Mouse (Mus musculus) erythroblast, embryonic 14.5 days (primary cell): Measurements from ENCODE around the gene Vtn. TPM values are rescaled to one million over a fixed set of nuclear protein-coding genes. Genes with fewer than 3 reads are reported as not detected.
A peak's percentile ranks its signal among the peaks of the same experiment; 100 is the strongest.

Experiments
- H3K27me3 ChIP-seq: 2 replicates; pipeline ENCODE4 v1.6.1; 2012; ENCODE audit warnings: inconsistent platforms; ENCODE audit not compliant: control insufficient read depth
- H3K36me3 ChIP-seq: 2 replicates; pipeline ENCODE4 v1.6.1; 2012; ENCODE audit warnings: mild to moderate bottlenecking, inconsistent platforms; ENCODE audit not compliant: control insufficient read depth
- H3K4me1 ChIP-seq: 2 replicates; pipeline ENCODE4 v1.6.1; 2012; ENCODE audit warnings: inconsistent platforms; ENCODE audit not compliant: control insufficient read depth
- H3K4me3 ChIP-seq: replicated peaks from 2 replicates; pipeline ENCODE3; 2012; ENCODE audit warnings: moderate library complexity, mild to moderate bottlenecking, inconsistent platforms
- H3K9me3 ChIP-seq: 2 replicates; pipeline ENCODE4 v1.6.1; 2012; ENCODE audit warnings: low read length, inconsistent platforms, mixed read lengths; ENCODE audit not compliant: control insufficient read depth
- GATA1 ChIP-seq: IDR thresholded peaks from 2 replicates; pipeline ENCODE4 v1.6.1; 2012; ENCODE audit warnings: low read length, inconsistent platforms, mixed read lengths
- TAL1 ChIP-seq: IDR thresholded peaks from 3 replicates; pipeline ENCODE4 v1.6.1; 2012; ENCODE audit warnings: low read length, inconsistent platforms, mixed read lengths
- polyA plus RNA-seq: library from polyadenylated mRNA; stranded (reverse); fragments of >175 nt; gene quantifications from 2 replicates; pipeline ENCODE4 v1.2.3, GENCODE M21; 2012

The Vtn gene
- polyA plus RNA-seq, 1 experiment = 0.28 TPM

DNA sequence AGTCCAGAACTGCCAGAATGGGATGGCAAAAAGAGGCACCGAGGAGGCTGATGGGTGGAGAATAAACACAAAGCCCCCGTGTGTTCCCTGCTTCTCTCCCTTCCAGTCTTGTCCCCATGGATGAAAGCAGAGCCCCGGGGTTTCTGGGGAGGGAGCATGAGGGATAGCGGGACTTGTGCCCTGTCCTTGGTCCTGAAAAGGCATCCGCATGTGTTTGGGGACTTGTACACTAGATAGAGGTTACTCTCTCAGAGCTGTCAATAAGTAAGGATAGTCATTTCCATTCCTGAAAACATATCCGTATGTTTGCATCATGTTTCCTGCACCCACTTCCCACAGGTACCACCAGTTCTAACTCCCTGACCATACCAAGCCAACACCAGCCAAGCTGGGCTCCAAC lies 3.0 kb upstream of the Vtn start:
- H3K27me3 ChIP-seq = peaks cover 84% of the 10 kb centered on the region
- TF ChIP-seq TAL1 (no peak), GATA1 (no peak)
- no peaks in the 10 kb centered on the region; the same call in 1 of the 2 replicates for H3K36me3 ChIP-seq
- no peak overlapping the region for H3K4me3 ChIP-seq
- H3K4me1 ChIP-seq = peaks cover 14% of the 10 kb centered on the region
- H3K9me3 ChIP-seq = peaks cover 4% of the 10 kb centered on the region; the same call in 1 of the 2 replicates

DNA sequence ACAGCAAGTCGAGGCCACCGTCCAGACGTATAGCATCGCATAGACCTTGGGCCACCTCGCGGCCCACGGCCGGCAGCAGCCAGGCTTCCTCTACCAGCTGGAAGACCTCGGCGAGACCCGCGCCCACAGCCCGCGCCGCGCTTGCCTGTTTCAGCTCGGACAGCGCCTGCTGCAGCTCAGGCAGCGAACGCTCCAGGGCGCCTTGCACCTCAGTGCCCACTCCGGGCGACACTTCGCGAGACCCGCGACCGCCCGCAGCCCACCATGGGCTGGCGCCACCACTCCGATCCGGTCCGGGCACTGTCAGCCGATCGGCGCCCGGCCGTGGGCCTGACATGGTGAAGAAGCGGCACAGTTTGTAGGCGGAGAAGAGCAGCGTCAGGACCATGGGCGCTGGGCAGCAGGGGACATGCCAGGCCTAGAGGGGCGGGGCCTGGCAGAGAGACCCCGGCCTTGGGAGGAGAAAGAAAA lies 1.8 kb upstream of the Vtn start:
- peaks cover 14% of the 10 kb centered on the region for H3K4me1 ChIP-seq
- peak overlapping the region; percentile 43 for H3K4me3 ChIP-seq
- peaks cover 4% of the 10 kb centered on the region; the same call in 1 of the 2 replicates for H3K9me3 ChIP-seq
- H3K27me3 ChIP-seq = peaks cover 74% of the 10 kb centered on the region
- no peak for TF ChIP-seq TAL1
- TF ChIP-seq GATA1 = no peak
- no peaks in the 10 kb centered on the region; the same call in 1 of the 2 replicates for H3K36me3 ChIP-seq

DNA sequence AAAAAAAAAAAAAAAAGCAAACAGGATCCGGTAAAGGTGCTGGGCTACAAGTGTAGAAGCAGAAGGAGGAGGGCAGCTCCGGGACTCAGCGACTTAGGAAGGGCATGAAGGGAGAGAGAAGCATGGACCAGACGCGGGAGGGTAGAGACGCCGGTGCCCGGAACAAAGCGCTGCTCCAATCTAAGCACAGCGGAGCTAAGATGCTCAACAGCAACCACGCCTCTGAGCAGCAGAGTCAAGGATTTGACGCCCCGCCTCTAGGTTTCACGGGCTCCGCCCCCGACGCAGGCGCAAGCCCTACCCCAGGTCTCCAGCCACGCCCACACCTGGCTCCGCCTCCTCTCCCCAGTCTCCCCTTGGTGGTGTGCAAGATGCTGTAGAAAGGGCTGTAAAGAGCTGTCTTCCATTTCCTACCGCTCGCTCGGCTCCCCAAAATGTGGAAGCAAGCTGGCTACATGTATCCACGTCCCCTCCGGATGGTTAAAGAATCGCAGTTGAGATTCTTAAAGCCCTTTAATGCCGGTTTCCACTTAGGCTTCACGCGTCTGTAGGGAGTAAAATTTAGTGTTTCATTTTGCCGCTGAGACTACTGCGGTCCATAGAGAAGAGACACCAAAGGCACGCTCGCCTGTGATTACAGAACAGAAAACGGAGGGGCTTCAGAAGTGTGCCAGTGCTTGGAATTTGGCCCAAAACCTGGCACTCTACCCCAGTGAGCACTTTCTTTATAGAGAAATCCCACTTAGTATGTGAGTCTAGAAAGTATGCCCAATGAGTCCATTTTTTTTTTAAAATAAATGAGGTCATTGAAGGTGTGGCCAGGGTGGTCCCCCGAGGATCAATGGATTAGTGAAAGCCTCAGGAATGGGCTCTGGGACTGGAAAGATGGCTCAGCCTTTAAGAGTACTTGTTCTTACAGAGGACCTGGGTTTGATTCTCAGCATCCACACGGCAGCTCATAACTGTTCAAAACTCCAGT lies 1.1 kb upstream of the Vtn start, which contains the start of gene Sarm1:
Gene Sarm1 (minus strand): TSS at position 211 of the 979 bp plus-strand sequence.
- TF ChIP-seq GATA1 (no peak), TAL1 (no peak)
- H3K4me1 ChIP-seq = peaks cover 14% of the 10 kb centered on the region
- H3K4me3 ChIP-seq = peak within 1 kb of the TSS; percentile 43
- peaks cover 4% of the 10 kb centered on the region; the same call in 1 of the 2 replicates for H3K9me3 ChIP-seq
- H3K27me3 ChIP-seq = peaks cover 75% of the 10 kb centered on the region
- H3K36me3 ChIP-seq = no peaks in the 10 kb centered on the region; the same call in 1 of the 2 replicates

DNA sequence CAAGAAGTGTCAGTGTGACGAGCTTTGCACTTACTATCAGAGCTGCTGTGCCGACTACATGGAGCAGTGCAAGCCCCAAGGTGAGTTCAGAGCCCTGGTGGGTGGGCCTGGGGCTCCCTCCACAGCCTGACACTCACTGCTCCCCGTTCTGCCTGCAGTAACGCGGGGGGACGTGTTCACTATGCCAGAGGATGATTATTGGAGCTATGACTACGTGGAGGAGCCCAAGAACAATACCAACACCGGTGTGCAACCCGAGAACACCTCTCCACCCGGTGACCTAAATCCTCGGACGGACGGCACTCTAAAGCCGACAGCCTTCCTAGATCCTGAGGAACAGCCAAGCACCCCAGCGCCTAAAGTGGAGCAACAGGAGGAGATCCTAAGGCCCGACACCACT lies 652 bp downstream of the Vtn start:
- Histone ChIP-seq H3K36me3 (no peaks in the 10 kb centered on the region; the same call in 1 of the 2 replicates), H3K4me3 (peak overlapping the region; percentile 52), H3K27me3 (peaks cover 64% of the 10 kb centered on the region), H3K9me3 (peaks cover 4% of the 10 kb centered on the region; the same call in 1 of the 2 replicates), H3K4me1 (peaks cover 14% of the 10 kb centered on the region)
- no peak for TF ChIP-seq TAL1
- no peak for TF ChIP-seq GATA1

DNA sequence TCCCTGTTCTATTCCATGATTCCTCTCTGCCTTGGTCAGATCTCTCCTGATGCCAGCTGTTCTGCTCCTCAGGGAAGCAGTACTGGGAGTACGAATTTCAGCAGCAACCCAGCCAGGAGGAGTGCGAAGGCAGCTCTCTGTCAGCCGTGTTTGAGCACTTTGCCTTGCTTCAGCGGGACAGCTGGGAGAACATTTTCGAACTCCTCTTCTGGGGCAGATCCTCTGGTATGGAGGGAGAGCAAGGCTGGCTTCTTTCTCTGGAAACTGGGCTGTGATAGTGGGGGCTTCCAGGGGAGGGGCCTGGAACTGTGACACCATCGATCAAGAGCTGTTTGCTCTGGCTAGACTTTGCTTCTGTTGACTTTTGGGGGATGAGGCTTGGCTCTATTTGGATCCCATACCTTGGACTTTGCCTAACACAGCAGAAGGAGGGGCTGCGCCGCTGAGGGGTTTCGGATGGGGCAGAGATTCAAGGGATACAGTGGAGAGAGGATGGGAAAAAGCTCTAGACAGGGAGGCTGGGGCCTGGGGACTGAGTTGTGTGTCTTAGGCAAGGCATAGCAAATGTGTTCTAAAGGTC lies 1.8 kb downstream of the Vtn start:
- Histone ChIP-seq H3K27me3 (peaks cover 52% of the 10 kb centered on the region), H3K36me3 (peaks cover 4% of the 10 kb centered on the region), H3K4me1 (peaks cover 14% of the 10 kb centered on the region), H3K9me3 (peaks cover 4% of the 10 kb centered on the region; the same call in 1 of the 2 replicates), H3K4me3 (peak overlapping the region; percentile 52)
- TF ChIP-seq GATA1 = no peak
- TF ChIP-seq TAL1 = no peak

DNA sequence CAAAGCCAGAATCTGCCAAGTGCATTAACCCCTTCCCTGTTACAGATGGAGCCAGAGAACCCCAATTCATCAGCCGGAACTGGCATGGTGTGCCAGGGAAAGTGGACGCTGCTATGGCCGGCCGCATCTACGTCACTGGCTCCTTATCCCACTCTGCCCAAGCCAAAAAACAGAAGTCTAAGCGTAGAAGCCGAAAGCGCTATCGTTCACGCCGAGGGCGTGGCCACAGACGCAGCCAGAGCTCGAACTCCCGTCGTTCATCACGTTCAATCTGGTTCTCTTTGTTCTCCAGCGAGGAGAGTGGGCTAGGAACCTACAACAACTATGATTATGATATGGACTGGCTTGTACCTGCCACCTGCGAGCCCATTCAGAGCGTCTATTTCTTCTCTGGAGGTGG lies 2.6 kb downstream of the Vtn start:
- Histone ChIP-seq H3K4me1 (peaks cover 14% of the 10 kb centered on the region), H3K36me3 (peaks cover 13% of the 10 kb centered on the region), H3K9me3 (peaks cover 4% of the 10 kb centered on the region; the same call in 1 of the 2 replicates), H3K27me3 (peaks cover 44% of the 10 kb centered on the region), H3K4me3 (no peak overlapping the region)
- TF ChIP-seq TAL1 (no peak), GATA1 (no peak)

DNA sequence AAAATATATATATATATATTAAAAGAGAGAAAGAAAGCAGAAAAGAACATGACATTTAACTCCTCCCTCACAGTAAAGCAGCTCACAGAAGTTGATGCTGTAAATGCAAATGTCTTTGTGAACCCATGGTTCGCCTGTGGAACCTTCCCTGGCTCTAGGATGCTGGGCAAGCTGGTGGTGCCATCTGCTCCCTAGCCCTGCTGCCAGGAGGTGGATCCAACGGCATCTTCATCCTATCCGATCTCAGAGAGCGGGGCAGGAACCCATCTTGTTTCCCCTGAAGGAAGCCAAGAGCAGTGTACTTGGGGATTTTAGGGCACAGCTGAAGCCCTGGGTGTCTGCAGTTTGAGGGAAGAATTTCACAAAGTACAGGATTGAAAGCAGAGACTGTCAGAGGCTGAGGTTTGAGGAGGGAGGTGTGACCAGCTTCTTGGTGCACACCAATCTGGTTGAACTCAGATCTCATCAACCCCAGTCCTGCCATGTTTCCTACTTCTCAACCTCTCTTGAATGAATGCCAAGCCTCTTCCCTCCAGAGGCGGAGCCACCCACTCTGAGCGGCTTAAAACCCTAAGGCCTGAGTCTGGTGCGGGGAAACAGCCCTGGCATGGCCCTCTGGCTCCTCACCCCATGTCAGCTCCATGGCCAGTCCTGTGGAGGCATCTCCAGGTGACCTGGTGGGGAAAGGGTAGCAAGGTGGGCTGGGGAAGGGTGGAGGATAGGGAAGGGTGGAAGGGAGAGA lies 4.2 kb downstream of the Vtn start, which contains the start of gene Sebox:
Gene Sebox (plus strand): TSS at position 539 of the 742 bp plus-strand sequence.
- H3K36me3 ChIP-seq = peaks cover 28% of the 10 kb centered on the region
- no peak for TF ChIP-seq TAL1
- no peak for TF ChIP-seq GATA1
- H3K4me3 ChIP-seq = no peak within 1 kb of the TSS
- H3K4me1 ChIP-seq = no peaks in the 10 kb centered on the region; the same call in 1 of the 2 replicates
- H3K27me3 ChIP-seq = peaks cover 28% of the 10 kb centered on the region
- no peaks in the 10 kb centered on the region for H3K9me3 ChIP-seq

DNA sequence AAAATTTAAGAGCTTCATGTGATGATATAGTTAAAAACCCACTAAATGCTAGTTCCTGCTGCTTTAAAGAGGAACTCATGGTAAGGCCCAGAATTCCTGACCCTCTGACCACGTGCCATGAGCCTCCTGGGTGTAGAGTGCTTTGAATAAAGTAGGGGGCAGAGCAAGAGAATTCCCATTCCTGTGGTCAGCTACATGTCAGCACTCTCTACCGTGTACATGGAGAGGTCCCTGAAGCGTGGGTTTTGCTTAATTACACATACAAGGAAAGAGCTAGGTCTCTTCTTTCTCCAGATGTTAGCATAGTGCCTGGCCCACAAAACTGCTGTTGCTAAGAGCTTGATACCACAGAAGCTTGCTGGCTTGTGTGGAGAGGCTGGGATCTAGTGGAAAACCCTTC lies 6.5 kb downstream of the Vtn start:
- Histone ChIP-seq H3K27me3 (peaks cover 6% of the 10 kb centered on the region), H3K36me3 (peaks cover 45% of the 10 kb centered on the region), H3K9me3 (no peaks in the 10 kb centered on the region), H3K4me1 (no peaks in the 10 kb centered on the region), H3K4me3 (no peak overlapping the region)
- TF ChIP-seq GATA1 (no peak), TAL1 (no peak)

DNA sequence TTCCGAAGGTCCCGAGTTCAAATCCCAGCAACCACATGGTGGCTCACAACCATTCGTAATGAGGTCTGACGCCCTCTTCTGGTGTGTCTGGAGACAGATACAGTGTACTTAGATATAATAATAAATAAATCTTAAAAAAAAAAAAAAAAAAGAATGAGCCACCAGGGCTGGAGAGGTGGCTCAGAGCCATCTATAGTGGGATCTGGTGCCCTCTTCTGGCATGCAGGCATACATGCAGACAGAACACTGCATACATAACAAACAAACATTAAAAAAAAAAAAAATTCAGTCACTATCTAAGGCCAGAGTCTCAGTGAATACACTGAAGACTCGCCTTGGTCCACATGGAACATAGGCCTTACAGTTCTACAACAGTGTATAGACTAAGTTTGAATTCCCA lies 10.3 kb downstream of the Vtn start:
- TF ChIP-seq TAL1 = no peak

More for the DNA sequence above, 10.3 kb downstream of the Vtn start:
- H3K36me3 ChIP-seq = peaks cover 45% of the 10 kb centered on the region
- no peaks in the 10 kb centered on the region for H3K9me3 ChIP-seq
- peaks cover 24% of the 10 kb centered on the region for H3K4me1 ChIP-seq
- no peaks in the 10 kb centered on the region for H3K27me3 ChIP-seq
- no peak overlapping the region for H3K4me3 ChIP-seq
